Mouse (Mus musculus): ENCODE measurements at regions not wholly inside any gene's neighbourhood (a gene's known extent, or its start where the extent isn't known, plus 50 kb on each side); places are given as distances from the start of the nearest gene placed in this dataset.
"Not testable (repeated sequence)": the region's sequence is repeated elsewhere in the genome, so short reads cannot be mapped to it uniquely, and the experiment has no call there.

DNA sequence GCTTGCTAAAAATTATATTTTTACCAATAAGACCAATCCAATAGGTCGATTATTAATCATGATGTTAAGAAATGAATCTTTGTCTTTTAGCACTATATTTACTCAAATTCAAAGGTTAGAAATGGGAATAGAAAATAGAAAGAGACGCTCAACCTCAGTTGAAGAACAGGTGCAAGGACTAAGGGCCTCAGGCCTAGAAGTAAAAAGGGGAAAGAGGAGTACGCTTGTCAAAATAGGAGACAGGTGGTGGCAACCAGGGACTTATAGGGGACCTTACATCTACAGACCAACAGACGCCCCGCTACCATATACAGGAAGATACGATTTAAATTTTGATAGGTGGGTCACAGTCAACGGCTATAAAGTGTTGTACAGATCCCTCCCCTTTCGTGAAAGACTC lies 707.2 kb upstream of the Tacstd2 start:
- not testable (repeated sequence) for H3K4me3 ChIP-seq (ENCODE audit: control insufficient read depth in 1 of 2, insufficient read depth in 1 of 2, low read depth in 2 of 2, low read length in 2 of 2); DNase-seq (ENCODE audit: low read depth, low spot score); H3K9ac ChIP-seq (ENCODE audit: control insufficient read depth, low read depth, low read length, poor library complexity, severe bottlenecking); H3K36me3 ChIP-seq (ENCODE audit: control insufficient read depth in 1 of 2, insufficient read depth in 2 of 2, low read length in 2 of 2); H3K27ac ChIP-seq (ENCODE audit: control insufficient read depth, low read depth, low read length); H3K9me3 ChIP-seq (replicated peaks; ENCODE audit: insufficient read depth, low read length); H3K4me1 ChIP-seq (ENCODE audit: control insufficient read depth in 1 of 2, insufficient read depth in 2 of 2, low read length in 2 of 2); H3K27me3 ChIP-seq (ENCODE audit: control insufficient read depth in 1 of 2, insufficient read depth in 2 of 2, low read length in 2 of 2); H3K79me2 ChIP-seq (ENCODE audit: control insufficient read depth, insufficient read depth, low read length, poor library complexity)

DNA sequence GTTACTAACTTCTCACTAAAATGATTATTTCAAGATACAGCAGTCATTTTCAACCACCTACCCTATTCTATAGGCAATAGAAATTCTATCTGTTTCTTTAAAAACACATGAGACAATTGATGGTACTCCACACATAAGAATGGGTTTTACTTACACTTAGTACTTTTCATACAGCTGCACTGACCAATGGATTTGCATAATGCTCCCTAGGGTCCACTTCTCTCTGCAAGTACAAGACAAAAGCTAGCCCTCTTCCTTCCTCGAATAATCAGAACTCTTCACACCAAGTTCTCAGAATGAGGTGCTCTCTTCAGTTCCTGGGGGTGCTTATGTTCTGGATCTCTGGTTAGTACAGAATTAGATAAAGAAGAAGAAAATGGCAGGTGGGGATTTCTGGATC lies 684.1 kb upstream of the Tacstd2 start:
- Histone ChIP-seq H3K4me1 (ENCODE audit: control insufficient read depth in 1 of 2, insufficient read depth in 2 of 2, low read length in 2 of 2) (no peaks in the 10 kb centered on the region), H3K36me3 (ENCODE audit: control insufficient read depth in 1 of 2, insufficient read depth in 2 of 2, low read length in 2 of 2) (no peaks in the 10 kb centered on the region), H3K27me3 (ENCODE audit: control insufficient read depth in 1 of 2, insufficient read depth in 2 of 2, low read length in 2 of 2) (no peaks in the 10 kb centered on the region), H3K9ac (ENCODE audit: control insufficient read depth, low read depth, low read length, poor library complexity, severe bottlenecking) (no peak overlapping the region), H3K27ac (ENCODE audit: control insufficient read depth, low read depth, low read length) (no peak overlapping the region), H3K9me3 (replicated peaks; ENCODE audit: insufficient read depth, low read length) (no peaks in the 10 kb centered on the region), H3K79me2 (ENCODE audit: control insufficient read depth, insufficient read depth, low read length, poor library complexity) (no peaks in the 10 kb centered on the region), H3K4me3 (ENCODE audit: control insufficient read depth in 1 of 2, insufficient read depth in 1 of 2, low read depth in 2 of 2, low read length in 2 of 2) (no peak overlapping the region)
- DNase-seq (ENCODE audit: low read depth, low spot score), result no peak
- no peak for TF ChIP-seq MAFK (IDR thresholded peaks at IDR 0.05; ENCODE audit: borderline replicate concordance, low read depth, low read length)
- no peak for TF ChIP-seq NELFE (IDR thresholded peaks at IDR 0.05; ENCODE audit: low read depth, low read length)
- TF ChIP-seq ZNF384 (IDR thresholded peaks at IDR 0.05; ENCODE audit: low read depth, low read length), result no peak

DNA sequence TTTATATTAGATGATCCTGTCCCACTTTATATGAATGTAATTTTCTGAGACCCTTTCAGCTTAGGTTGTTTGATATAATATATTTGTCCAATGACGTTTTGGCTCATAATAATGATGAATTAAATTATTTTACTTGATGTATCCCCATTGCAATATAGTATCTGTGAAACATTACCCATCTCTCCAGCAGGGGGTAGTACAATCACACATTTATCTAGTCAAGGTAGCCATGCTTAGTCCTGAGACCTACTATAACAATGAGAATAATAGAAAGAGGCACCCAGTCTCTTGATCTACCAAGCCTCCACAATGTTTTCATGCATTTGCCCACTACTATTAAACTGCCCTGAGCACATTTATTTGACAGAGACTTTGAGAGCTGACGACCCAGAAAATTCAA lies 665.9 kb upstream of the Tacstd2 start:
- peak; percentile 8 for DNase-seq (ENCODE audit: low read depth, low spot score)
- H3K27me3 ChIP-seq (ENCODE audit: control insufficient read depth in 1 of 2, insufficient read depth in 2 of 2, low read length in 2 of 2), result no peaks in the 10 kb centered on the region
- no peak overlapping the region for H3K27ac ChIP-seq (ENCODE audit: control insufficient read depth, low read depth, low read length)
- H3K36me3 ChIP-seq (ENCODE audit: control insufficient read depth in 1 of 2, insufficient read depth in 2 of 2, low read length in 2 of 2), result no peaks in the 10 kb centered on the region
- no peaks in the 10 kb centered on the region for H3K79me2 ChIP-seq (ENCODE audit: control insufficient read depth, insufficient read depth, low read length, poor library complexity)
- H3K4me1 ChIP-seq (ENCODE audit: control insufficient read depth in 1 of 2, insufficient read depth in 2 of 2, low read length in 2 of 2), result no peaks in the 10 kb centered on the region
- no peak overlapping the region for H3K9ac ChIP-seq (ENCODE audit: control insufficient read depth, low read depth, low read length, poor library complexity, severe bottlenecking)
- no peaks in the 10 kb centered on the region for H3K9me3 ChIP-seq (replicated peaks; ENCODE audit: insufficient read depth, low read length)
- TF ChIP-seq TCF12 (IDR thresholded peaks at IDR 0.05; ENCODE audit: low read depth, low read length), result no peak
- no peak for TF ChIP-seq USF1 (IDR thresholded peaks at IDR 0.05; ENCODE audit: low read depth, low read length)
- TF ChIP-seq ZMIZ1 (IDR thresholded peaks at IDR 0.05; ENCODE audit: low read depth, low read length), result no peak
- TF ChIP-seq CTCF (IDR thresholded peaks at IDR 0.05 in 2 of 3, conservative IDR thresholded peaks at IDR 0.05 in 1 of 3; ENCODE audit: control insufficient read depth in 1 of 3, insufficient read depth in 1 of 3, low read depth in 2 of 3, low read length in 3 of 3, poor library complexity in 1 of 3, severe bottlenecking in 1 of 3), result peak in 1 of 3 experiments; percentile 38; a peak in 3 of 6 replicates
- TF ChIP-seq RAD21 (IDR thresholded peaks at IDR 0.05; ENCODE audit: low read depth, low read length), result peak; percentile 46
- peak; percentile 33; the same call in 1 of the 2 replicates for TF ChIP-seq SMC3 (IDR thresholded peaks at IDR 0.05; ENCODE audit: low read depth, low read length)
- TF ChIP-seq ZC3H11A (IDR thresholded peaks at IDR 0.05; ENCODE audit: low read depth, low read length), result 0 out of 2 replicates have a peak, but pooled peaks have one; percentile 13
- no peak overlapping the region for H3K4me3 ChIP-seq (ENCODE audit: control insufficient read depth in 1 of 2, insufficient read depth in 1 of 2, low read depth in 2 of 2, low read length in 2 of 2)

DNA sequence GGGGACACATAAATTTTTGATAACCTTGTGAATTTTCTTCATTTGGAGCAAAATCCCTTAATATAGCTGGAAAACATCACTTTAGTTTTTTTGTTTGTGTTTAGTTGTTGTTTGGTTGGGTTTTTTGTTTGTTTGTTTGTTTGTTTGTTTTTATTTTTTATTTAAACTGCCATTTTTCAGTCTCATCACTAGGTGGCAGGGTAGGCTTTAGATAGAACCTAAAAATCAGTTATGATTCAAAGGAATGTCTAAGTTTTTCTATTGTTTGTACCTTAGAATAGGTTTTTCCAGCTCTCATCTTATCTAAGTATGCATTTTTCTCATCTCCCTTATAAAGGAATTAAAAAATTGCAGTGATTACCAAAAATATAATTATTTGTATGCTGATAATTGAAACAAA lies 662.4 kb upstream of the Tacstd2 start:
- no peak for TF ChIP-seq JUND (IDR thresholded peaks at IDR 0.05; ENCODE audit: low read depth, low read length)
- no peak for TF ChIP-seq MYB (IDR thresholded peaks at IDR 0.05; ENCODE audit: low read depth, low read length)
- peak; percentile 29 for TF ChIP-seq RAD21 (IDR thresholded peaks at IDR 0.05; ENCODE audit: low read depth, low read length)
- TF ChIP-seq CTCF (IDR thresholded peaks at IDR 0.05 in 2 of 3, conservative IDR thresholded peaks at IDR 0.05 in 1 of 3; ENCODE audit: control insufficient read depth in 1 of 3, insufficient read depth in 1 of 3, low read depth in 2 of 3, low read length in 3 of 3, poor library complexity in 1 of 3, severe bottlenecking in 1 of 3), result peak in 1 of 3 experiments; percentile 18; a peak in 1 of 6 replicates
- TF ChIP-seq UBTF (IDR thresholded peaks at IDR 0.05; ENCODE audit: borderline replicate concordance, insufficient read depth, low read depth, low read length), result no peak
- 0 out of 2 replicates have a peak, but pooled peaks have one; percentile 10 for TF ChIP-seq ZC3H11A (IDR thresholded peaks at IDR 0.05; ENCODE audit: low read depth, low read length)
- TF ChIP-seq SMC3 (IDR thresholded peaks at IDR 0.05; ENCODE audit: low read depth, low read length), result peak; percentile 12; the same call in 1 of the 2 replicates
- no peak for TF ChIP-seq TAL1 (IDR thresholded peaks at IDR 0.05; ENCODE audit: low read length)
- Histone ChIP-seq H3K4me3 (ENCODE audit: control insufficient read depth in 1 of 2, insufficient read depth in 1 of 2, low read depth in 2 of 2, low read length in 2 of 2) (no peak overlapping the region), H3K4me1 (ENCODE audit: control insufficient read depth in 1 of 2, insufficient read depth in 2 of 2, low read length in 2 of 2) (no peaks in the 10 kb centered on the region), H3K27ac (ENCODE audit: control insufficient read depth, low read depth, low read length) (no peak overlapping the region), H3K9me3 (replicated peaks; ENCODE audit: insufficient read depth, low read length) (no peaks in the 10 kb centered on the region), H3K27me3 (ENCODE audit: control insufficient read depth in 1 of 2, insufficient read depth in 2 of 2, low read length in 2 of 2) (no peaks in the 10 kb centered on the region), H3K79me2 (ENCODE audit: control insufficient read depth, insufficient read depth, low read length, poor library complexity) (no peaks in the 10 kb centered on the region), H3K36me3 (ENCODE audit: control insufficient read depth in 1 of 2, insufficient read depth in 2 of 2, low read length in 2 of 2) (no peaks in the 10 kb centered on the region), H3K9ac (ENCODE audit: control insufficient read depth, low read depth, low read length, poor library complexity, severe bottlenecking) (no peak overlapping the region)
- DNase-seq (ENCODE audit: low read depth, low spot score), result no peak
